Mouse (Mus musculus) heart, adult 18-20 months (tissue): ENCODE measurements around the gene Tex13c3. TPM values are rescaled to one million over a fixed set of nuclear protein-coding genes. Genes with fewer than 3 reads are reported as not detected.
"Not testable (repeated sequence)": the region's sequence is repeated elsewhere in the genome, so short reads cannot be mapped to it uniquely, and the experiment has no call there.

Experiments
- DNase-seq, 2 experiments: peaks; one replicate each; pipeline ENCODE4 v3.0.0; 2021 to 2022; ENCODE audit warnings: mixed read lengths in 1 of 2
- long read RNA-seq, 2 experiments: library from polyadenylated mRNA; stranded (forward); transcript quantifications; one replicate each; pipeline ENCODE4 v2.0.0; 2021
- total RNA-seq, 2 experiments: library from RNA; stranded (reverse); gene quantifications; 2 replicates each; pipeline ENCODE4 v1.2.3; 2021

The Tex13c3 gene
- not detected for total RNA-seq
- long read RNA-seq, experiment 1: 0 reads
- long read RNA-seq, experiment 2: 0 reads

DNA sequence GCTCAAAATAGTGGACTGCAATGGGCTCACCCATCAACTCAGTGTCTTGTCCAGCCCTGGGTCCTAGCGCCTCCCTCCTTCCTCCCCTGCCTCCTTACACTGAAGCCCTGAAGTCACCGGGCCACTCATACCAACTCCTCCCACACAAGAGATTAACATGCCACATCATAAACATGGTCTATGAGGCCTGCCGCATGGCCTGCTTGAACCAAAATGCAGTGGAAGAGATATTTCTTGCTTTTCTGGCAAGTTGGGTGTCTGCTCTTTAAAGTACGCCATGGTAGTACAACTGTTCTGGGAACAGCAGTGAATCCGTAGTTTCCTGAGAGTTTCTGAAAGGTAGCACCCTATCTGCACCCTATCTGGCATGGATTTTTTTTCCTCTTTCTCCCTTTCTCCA is at the start of gene Tex13c3:
TSS of gene Tex13c3 (minus strand) at position 101 of the 400 bp plus-strand sequence.
- DNase-seq: not testable (repeated sequence)

- DNase-seq: no peak
Measured at GRCm38 (mm10) chrX:19489731-19490130, 8.6 kb upstream of the Tex13c3 start.
